8 mouse cellular contexts compared by ENCODE assay signal in genomic region chr11:78751843-78752203, GRCm38 (mm10). TPM values are rescaled to one million over a fixed set of nuclear protein-coding genes. Genes with fewer than 3 reads are reported as not detected.
A peak's percentile ranks its signal among the peaks of the same experiment; 100 is the strongest.
DNase-seq lines count a peak whose midpoint lies in the region; ATAC-seq and TF ChIP-seq lines count a peak whose summit lies in the region.

No protein-coding gene starts in this region.

- peak overlapping the region; percentile 75 for H3K4me2 ChIP-seq in kidney, postnatal 0 days (ENCODE audit: low read length)
- peak overlapping the region; percentile 69 for H3K4me2 ChIP-seq in embryonic facial prominence, embryonic 11.5 days (ENCODE audit: low read depth, low read length)
- peak overlapping the region; percentile 64 for H3K4me2 ChIP-seq in midbrain, postnatal 0 days (ENCODE audit: low read depth, low read length, poor library complexity, severe bottlenecking)

- ATAC-seq in kidney, postnatal 0 days (replicated peaks; ENCODE audit: low FRiP score, low read depth) = no peak
- ATAC-seq in embryonic facial prominence, embryonic 11.5 days (replicated peaks; ENCODE audit: insufficient number of reproducible peaks, low FRiP score, low TSS enrichment, low read depth) = peak; percentile 44
- no peak for ATAC-seq in midbrain, postnatal 0 days (ENCODE audit: low FRiP score)

- no peak for DNase-seq in kidney, postnatal 0 days (ENCODE audit: low spot score)
- no peak for DNase-seq in kidney, adult 18-20 months
- DNase-seq in embryonic facial prominence, embryonic 11.5 days (ENCODE audit: low spot score) = no peak
- peak; percentile 10 for DNase-seq in hindlimb bud, embryonic 11.5 days (ENCODE audit: extremely low spot score, low read depth, low spot score)
- DNase-seq in midbrain, postnatal 0 days (ENCODE audit: low spot score) = no peak
- DNase-seq in adrenal gland, adult (ENCODE audit: inconsistent age in 2 of 2, low spot score in 1 of 2) = no peak
- no peak for DNase-seq in right cerebral cortex, postnatal 36 days (ENCODE audit: low spot score in 2 of 2)
- DNase-seq in ovary, postnatal 14 days (ENCODE audit: low spot score) = no peak

- no peaks in the 10 kb centered on the region for H3K4me1 ChIP-seq in kidney, postnatal 0 days (replicated peaks; ENCODE audit: insufficient read depth, low read length)
- 0 out of 2 replicates have a peak, but pooled peaks cover 2% of the 10 kb centered on the region for H3K4me1 ChIP-seq in embryonic facial prominence, embryonic 11.5 days (ENCODE audit: control insufficient read depth, insufficient read depth, low read length)
- no peaks in the 10 kb centered on the region for H3K4me1 ChIP-seq in midbrain, postnatal 0 days (ENCODE audit: insufficient read depth, low read length)

- H3K4me3 ChIP-seq in kidney, postnatal 0 days (replicated peaks; ENCODE audit: low read depth, low read length) = peak overlapping the region; percentile 55
- peak overlapping the region; percentile 61 for H3K4me3 ChIP-seq in embryonic facial prominence, embryonic 11.5 days (ENCODE audit: low read depth, low read length)
- peak overlapping the region; percentile 60 for H3K4me3 ChIP-seq in midbrain, postnatal 0 days (ENCODE audit: low read depth, low read length)

- H3K9me3 ChIP-seq in kidney, postnatal 0 days (replicated peaks; ENCODE audit: low read length) = no peaks in the 10 kb centered on the region
- H3K9me3 ChIP-seq in embryonic facial prominence, embryonic 11.5 days (replicated peaks; ENCODE audit: control insufficient read depth, low read length) = no peaks in the 10 kb centered on the region
- no peaks in the 10 kb centered on the region for H3K9me3 ChIP-seq in midbrain, postnatal 0 days (ENCODE audit: low read length)

- peak overlapping the region; percentile 86; the same call in 1 of the 2 replicates for H3K27ac ChIP-seq in kidney, postnatal 0 days
- H3K27ac ChIP-seq in embryonic facial prominence, embryonic 11.5 days (replicated peaks; ENCODE audit: low read depth, low read length) = no peak overlapping the region
- H3K27ac ChIP-seq in midbrain, postnatal 0 days (ENCODE audit: low read depth, low read length) = peak overlapping the region; percentile 80

- WGBS in kidney, postnatal 0 days = 10% methylated on average over 2 of the region's 2 CpGs
- 8% methylated on average over 2 of the region's 2 CpGs for WGBS in embryonic facial prominence, embryonic 11.5 days
- 7% methylated on average over 2 of the region's 2 CpGs for WGBS in midbrain, postnatal 0 days

- no peaks in the 10 kb centered on the region for H3K27me3 ChIP-seq in kidney, postnatal 0 days (ENCODE audit: insufficient read depth, low read length)
- no peaks in the 10 kb centered on the region for H3K27me3 ChIP-seq in embryonic facial prominence, embryonic 11.5 days (ENCODE audit: control insufficient read depth, insufficient read depth, low read length)
- no peaks in the 10 kb centered on the region for H3K27me3 ChIP-seq in midbrain, postnatal 0 days (ENCODE audit: insufficient read depth, low read length)

- TF ChIP-seq CTCF in kidney, postnatal 0 days (IDR thresholded peaks at IDR 0.05; ENCODE audit: low read depth) = no peak
- no peak for TF ChIP-seq CTCF in midbrain, postnatal 0 days (IDR thresholded peaks at IDR 0.05)

- H3K9ac ChIP-seq in kidney, postnatal 0 days (ENCODE audit: low read depth, low read length) = peak overlapping the region; percentile 83; the same call in 1 of the 2 replicates
- no peak overlapping the region for H3K9ac ChIP-seq in embryonic facial prominence, embryonic 11.5 days (replicated peaks; ENCODE audit: low read length)
- H3K9ac ChIP-seq in midbrain, postnatal 0 days (replicated peaks; ENCODE audit: low read length, poor library complexity, severe bottlenecking) = peak overlapping the region; percentile 74

- H3K36me3 ChIP-seq in kidney, postnatal 0 days (ENCODE audit: insufficient read depth, low read length) = peaks cover 9% of the 10 kb centered on the region; the same call in 1 of the 2 replicates
- no peaks in the 10 kb centered on the region for H3K36me3 ChIP-seq in embryonic facial prominence, embryonic 11.5 days (replicated peaks; ENCODE audit: control insufficient read depth, insufficient read depth, low read depth, low read length)
- H3K36me3 ChIP-seq in midbrain, postnatal 0 days (ENCODE audit: insufficient read depth, low read length) = no peaks in the 10 kb centered on the region

RNA-seq across cellular contexts. Expression of gene Ccnq, which starts 0.3 kb away (rescaled TPM):
- 53.6 and 55.8 TPM in 2 replicates for polyA plus RNA-seq in kidney, postnatal 0 days (2015; fragmentation: Nextera tagmentation; extraction: Ambion mirVana)
- 44.4 TPM in 2 replicates for polyA plus RNA-seq in embryonic facial prominence, embryonic 11.5 days (2014; fragmentation: Nextera tagmentation; extraction: Ambion mirVana)
- 27.0 and 31.6 TPM in 2 replicates for total RNA-seq in midbrain, postnatal 0 days (2014; rRNA removed)
- polyA plus RNA-seq in midbrain, postnatal 0 days (2015; fragmentation: Nextera tagmentation; extraction: Ambion mirVana) = 28.9 and 34.4 TPM in 2 replicates

RNA-seq across cellular contexts. Expression of gene Nlk, which starts 54.6 kb away (rescaled TPM):
- 19.2 and 20.8 TPM in 2 replicates for polyA plus RNA-seq in kidney, postnatal 0 days (2015; fragmentation: Nextera tagmentation; extraction: Ambion mirVana)
- polyA plus RNA-seq in embryonic facial prominence, embryonic 11.5 days (2014; fragmentation: Nextera tagmentation; extraction: Ambion mirVana) = 21.1 and 22.8 TPM in 2 replicates
- 39.7 and 44.4 TPM in 2 replicates for total RNA-seq in midbrain, postnatal 0 days (2014; rRNA removed)
- polyA plus RNA-seq in midbrain, postnatal 0 days (2015; fragmentation: Nextera tagmentation; extraction: Ambion mirVana) = 21.9 and 25.0 TPM in 2 replicates
